Mouse (Mus musculus): Measurements from ENCODE around the gene Gm47996.

The Gm47996 gene

GRCm38 (mm10) chr1:151250529-151251193 is 40.7 kb downstream of the Gm47996 start:
- peak; percentile 50 for DNase-seq

GRCm38 (mm10) chr1:151251194-151252010 is 41.5 kb downstream of the Gm47996 start:
- DNase-seq = peak; percentile 7

DNA sequence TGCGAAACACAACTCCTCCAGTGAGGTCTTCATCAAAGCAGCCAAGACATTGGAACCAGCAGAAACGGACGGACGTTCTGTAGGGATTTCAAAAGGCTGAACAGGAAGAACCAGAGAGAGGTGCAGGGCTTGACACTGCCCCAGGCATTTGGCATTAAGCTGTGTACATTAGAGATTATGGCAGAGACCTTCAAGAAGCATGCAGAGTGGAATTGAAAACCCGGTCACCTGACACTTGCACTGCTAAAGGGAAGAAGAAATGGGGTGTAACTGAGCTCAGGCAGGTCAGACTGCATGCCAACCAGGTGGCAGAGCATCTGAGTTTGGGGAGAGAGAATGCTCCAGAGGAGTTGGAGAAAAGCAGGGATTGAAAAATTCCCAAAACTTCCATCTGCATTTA is 45.5 kb downstream of the Gm47996 start:
- no peak for DNase-seq

- DNase-seq = no peak
Measured at GRCm38 (mm10) chr1:151258090-151258954, 48.4 kb downstream of the Gm47996 start.

- no peak for DNase-seq
Measured at GRCm38 (mm10) chr1:151259061-151259460, 49.1 kb downstream of the Gm47996 start.
